Mouse (Mus musculus) ES-E14 (cell line): ENCODE measurements at regions not wholly inside any gene's neighbourhood (a gene's known extent, or its start where the extent isn't known, plus 50 kb on each side); places are given as distances from the start of the nearest gene placed in this dataset.

ENCODE experiments used
- CHD2 ChIP-seq: IDR thresholded peaks from 2 replicates; pipeline ENCODE4 v1.6.1; 2014; ENCODE audit warnings: mild to moderate bottlenecking, low read depth, low read length, inconsistent platforms
- HCFC1 ChIP-seq: IDR thresholded peaks from 2 replicates; pipeline ENCODE4 v1.6.1; 2012; ENCODE audit warnings: low read length, inconsistent platforms, borderline replicate concordance; ENCODE audit not compliant: insufficient read depth
- MAFK ChIP-seq: IDR thresholded peaks from 2 replicates; pipeline ENCODE4 v1.6.1; 2014; ENCODE audit warnings: mild to moderate bottlenecking, low read depth, low read length, inconsistent platforms; ENCODE audit not compliant: insufficient read depth
- ZC3H11A ChIP-seq: IDR thresholded peaks from 2 replicates; pipeline ENCODE4 v1.6.1; 2012; ENCODE audit warnings: low read depth, mild to moderate bottlenecking, inconsistent platforms, low read length, borderline replicate concordance
- ZNF384 ChIP-seq: IDR thresholded peaks from 2 replicates; pipeline ENCODE4 v1.6.1; 2012; ENCODE audit warnings: low read depth, low read length, inconsistent platforms

- TF ChIP-seq MAFK (no peak), HCFC1 (no peak), CHD2 (no peak), ZC3H11A (no peak), ZNF384 (no peak)
Measured at GRCm38 (mm10) chr8:87063588-87063987, 178.5 kb upstream of the N4bp1 start.
